In the genomic region with DNA sequence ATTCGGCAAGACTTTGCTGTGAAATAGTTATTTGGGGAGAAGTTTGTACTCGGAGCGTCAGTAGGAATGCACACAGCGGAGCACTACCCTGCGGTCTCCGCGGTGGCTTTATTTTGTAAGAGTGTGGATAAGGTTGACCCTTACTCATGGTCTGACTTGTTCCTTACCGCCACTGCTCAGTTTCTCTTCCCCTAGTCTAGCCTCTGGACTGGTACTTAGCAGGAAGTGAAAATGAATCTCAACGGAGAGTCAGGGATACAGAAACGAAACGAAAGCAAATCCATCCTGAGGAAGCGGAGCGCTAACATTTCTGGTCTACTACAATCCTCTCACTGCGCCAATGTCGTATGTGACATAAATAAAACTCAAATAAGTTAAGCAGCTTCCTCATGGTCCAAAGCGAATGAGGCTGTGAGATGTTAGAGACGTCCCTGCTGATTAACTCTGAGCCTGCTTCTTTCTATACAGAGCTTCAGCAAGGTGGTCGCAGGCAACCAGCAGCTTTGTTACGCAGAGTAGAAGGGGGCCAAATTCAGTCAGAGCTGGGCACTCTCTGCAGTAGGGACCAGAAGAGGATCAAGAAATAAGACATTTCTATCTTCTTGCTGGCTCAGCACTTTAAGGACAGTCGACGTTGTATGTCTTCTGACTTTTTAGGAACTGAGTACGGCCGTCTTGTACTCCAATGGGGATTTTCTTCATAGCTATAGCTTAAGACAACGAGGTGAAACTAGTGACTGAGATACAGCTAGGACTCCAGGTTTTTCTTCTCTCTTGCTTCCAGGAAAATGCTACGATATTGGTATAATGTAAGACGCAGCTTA, we compare ENCODE assay signal across 10 mouse cellular contexts. TPM values are rescaled to one million over a fixed set of nuclear protein-coding genes. Genes with fewer than 3 reads are reported as not detected.
DNase-seq lines count a peak whose midpoint lies in the region; ATAC-seq and TF ChIP-seq lines count a peak whose summit lies in the region.
"Had no signal": no experiment of that assay in that cellular context is flagged by ENCODE, and none has a peak within 500 bp of the region (broad histone marks: within the 10 kb centered on the region; RNA-seq: fewer than 3 reads in every experiment).

No protein-coding gene starts in this region.

- H3K9me3 ChIP-seq in embryonic facial prominence, embryonic 15.5 days (replicated peaks), result no peaks in the 10 kb centered on the region
- peaks cover 2% of the 10 kb centered on the region; the same call in 1 of the 2 replicates for H3K9me3 ChIP-seq in limb, embryonic 13.5 days
- H3K9me3 ChIP-seq: midbrain, embryonic 12.5 days had no signal

- peak overlapping the region; percentile 24 for H3K4me2 ChIP-seq in embryonic facial prominence, embryonic 15.5 days (replicated peaks)
- H3K4me2 ChIP-seq in limb, embryonic 13.5 days (replicated peaks), result peak overlapping the region; percentile 44
- H3K4me2 ChIP-seq: midbrain, embryonic 12.5 days had no signal

- TF ChIP-seq CTCF in liver, adult 2 months (IDR thresholded peaks at IDR 0.05; ENCODE audit: low read depth, low read length), result no peak

- peak overlapping the region; percentile 11 for H3K4me3 ChIP-seq in liver, adult 2 months (ENCODE audit: insufficient read depth, low read depth, low read length)
- peak overlapping the region; percentile 27 for H3K4me3 ChIP-seq in embryonic facial prominence, embryonic 15.5 days (replicated peaks)
- peak overlapping the region; percentile 32 for H3K4me3 ChIP-seq in limb, embryonic 13.5 days
- H3K4me3 ChIP-seq: midbrain, embryonic 12.5 days had no signal

- H3K79me2 ChIP-seq in liver, adult 2 months (ENCODE audit: control insufficient read depth, insufficient read depth, low read length), result no peaks in the 10 kb centered on the region

- H3K27ac ChIP-seq in liver, adult 2 months (replicated peaks; ENCODE audit: insufficient read depth, low read depth, low read length), result peak overlapping the region; percentile 71
- H3K27ac ChIP-seq in embryonic facial prominence, embryonic 15.5 days (replicated peaks), result no peak overlapping the region; the same call in 1 of the 2 replicates
- no peak overlapping the region for H3K27ac ChIP-seq in limb, embryonic 13.5 days
- H3K27ac ChIP-seq: midbrain, embryonic 12.5 days had no signal

- intact Hi-C loops in left cerebral cortex, postnatal 4 days (cut with DNase I), result no loop called here

- H3K9ac ChIP-seq in liver, adult 2 months (ENCODE audit: low read depth, low read length), result peak overlapping the region; percentile 34
- H3K9ac ChIP-seq in embryonic facial prominence, embryonic 15.5 days, result no peak overlapping the region
- no peak overlapping the region for H3K9ac ChIP-seq in limb, embryonic 13.5 days
- H3K9ac ChIP-seq: midbrain, embryonic 12.5 days had no signal

- no peak for ATAC-seq in embryonic facial prominence, embryonic 15.5 days (ENCODE audit: insufficient number of reproducible peaks, low FRiP score, low TSS enrichment, low read depth)
- ATAC-seq in limb, embryonic 13.5 days (ENCODE audit: low FRiP score, low read depth), result no peak
- peak; percentile 33; the same call in 1 of the 2 replicates for ATAC-seq in neutrophil, adult 5-6 weeks (ENCODE audit: extremely low read depth, insufficient number of reproducible peaks, low FRiP score, poor library complexity, severe bottlenecking)

- 59% methylated on average over 26 of the region's 26 CpGs for WGBS in liver, adult 2 months
- 75% methylated on average over 26 of the region's 26 CpGs for WGBS in embryonic facial prominence, embryonic 15.5 days
- WGBS in limb, embryonic 13.5 days, result 75% methylated on average over 26 of the region's 26 CpGs

- no peak for TF ChIP-seq POLR2A in liver, adult 2 months (IDR thresholded peaks at IDR 0.05; ENCODE audit: extremely low read depth, insufficient read depth, low read length)

- H3K36me3 ChIP-seq in liver, adult 2 months (ENCODE audit: control insufficient read depth, insufficient read depth, low read length), result no peaks in the 10 kb centered on the region
- H3K36me3 ChIP-seq in embryonic facial prominence, embryonic 15.5 days, result no peaks in the 10 kb centered on the region
- no peaks in the 10 kb centered on the region for H3K36me3 ChIP-seq in limb, embryonic 13.5 days
- H3K36me3 ChIP-seq: midbrain, embryonic 12.5 days had no signal

- H3K27me3 ChIP-seq in liver, adult 2 months (ENCODE audit: control insufficient read depth, insufficient read depth, low read length), result 0 out of 2 replicates have a peak, but pooled peaks cover 2% of the 10 kb centered on the region
- H3K27me3 ChIP-seq in embryonic facial prominence, embryonic 15.5 days, result 0 out of 2 replicates have a peak, but pooled peaks cover 3% of the 10 kb centered on the region
- peaks cover 4% of the 10 kb centered on the region; the same call in 1 of the 2 replicates for H3K27me3 ChIP-seq in limb, embryonic 13.5 days

- H3K4me1 ChIP-seq in liver, adult 2 months (ENCODE audit: control insufficient read depth, insufficient read depth, low read length), result no peaks in the 10 kb centered on the region
- no peaks in the 10 kb centered on the region for H3K4me1 ChIP-seq in embryonic facial prominence, embryonic 15.5 days
- H3K4me1 ChIP-seq in limb, embryonic 13.5 days, result no peaks in the 10 kb centered on the region
- H3K4me1 ChIP-seq: midbrain, embryonic 12.5 days had no signal

- peak; percentile 51 for DNase-seq in liver, adult 2 months (ENCODE audit: extremely low read depth, low read depth, low spot score)
- DNase-seq in liver, result no peak
- DNase-seq in urinary bladder, postnatal 10 days (ENCODE audit: low spot score), result no peak
- DNase-seq in cerebellum, adult 9-11 months, result no peak
- no peak for DNase-seq in left cerebral cortex, postnatal 4 days

RNA-seq across cellular contexts. Expression of a gene that starts 7.1 kb away (rescaled TPM):
- 3.2 and 3.7 TPM in 2 replicates for total RNA-seq in liver, adult 2 months (2014; rRNA removed)
- polyA plus RNA-seq in liver, adult 2 months (2012; rRNA removed), result 0.97 and 2.2 TPM in 2 replicates
- 2.2 and 4.4 TPM in 2 replicates for polyA plus RNA-seq in embryonic facial prominence, embryonic 15.5 days (2015; fragmentation: Nextera tagmentation; extraction: Ambion mirVana)
- 1.7 TPM in 2 replicates for polyA plus RNA-seq in limb, embryonic 13.5 days (2015; fragmentation: Nextera tagmentation; extraction: Ambion mirVana)
- total RNA-seq in neutrophil, adult 5-6 weeks (2017), result 3.7 and 4.9 TPM in 2 replicates
- 1 to 10 TPM in 1 of 2 experiments, under 1 TPM in 1; 0.52 to 1.2 TPM for total RNA-seq in left cerebral cortex, postnatal 4 days (2021)

RNA-seq across cellular contexts. Expression of a gene that starts 31.4 kb away (rescaled TPM):
- 30.4 and 30.7 TPM in 2 replicates for total RNA-seq in liver, adult 2 months (2014; rRNA removed)
- not detected in 2 replicates for polyA plus RNA-seq in liver, adult 2 months (2012; rRNA removed)
- polyA plus RNA-seq in embryonic facial prominence, embryonic 15.5 days (2015; fragmentation: Nextera tagmentation; extraction: Ambion mirVana), result 7.0 and 8.6 TPM in 2 replicates
- 13.3 and 15.5 TPM in 2 replicates for polyA plus RNA-seq in limb, embryonic 13.5 days (2015; fragmentation: Nextera tagmentation; extraction: Ambion mirVana)
- total RNA-seq in neutrophil, adult 5-6 weeks (2017), result 290 and 294 TPM in 2 replicates
- 100 to 1,000 TPM; 306 to 312 TPM for total RNA-seq in left cerebral cortex, postnatal 4 days (2021)

RNA-seq across cellular contexts. Expression of a gene that starts 32.5 kb away (rescaled TPM):
- total RNA-seq in liver, adult 2 months (2014; rRNA removed), result 29.2 and 49.8 TPM in 2 replicates
- polyA plus RNA-seq in liver, adult 2 months (2012; rRNA removed), result 5.7 and 5.8 TPM in 2 replicates
- 36.0 and 51.5 TPM in 2 replicates for polyA plus RNA-seq in embryonic facial prominence, embryonic 15.5 days (2015; fragmentation: Nextera tagmentation; extraction: Ambion mirVana)
- 85.5 and 91.9 TPM in 2 replicates for polyA plus RNA-seq in limb, embryonic 13.5 days (2015; fragmentation: Nextera tagmentation; extraction: Ambion mirVana)
- total RNA-seq in neutrophil, adult 5-6 weeks (2017), result 18.0 and 33.1 TPM in 2 replicates
- 100 to 1,000 TPM; 250 to 268 TPM for total RNA-seq in left cerebral cortex, postnatal 4 days (2021)

RNA-seq across cellular contexts. Expression of a gene that starts 37.8 kb away (rescaled TPM):
- total RNA-seq in liver, adult 2 months (2014; rRNA removed), result 6.0 and 6.6 TPM in 2 replicates
- polyA plus RNA-seq in liver, adult 2 months (2012; rRNA removed), result 0.75 and 1.5 TPM in 2 replicates
- 8.7 and 11.5 TPM in 2 replicates for polyA plus RNA-seq in embryonic facial prominence, embryonic 15.5 days (2015; fragmentation: Nextera tagmentation; extraction: Ambion mirVana)
- polyA plus RNA-seq in limb, embryonic 13.5 days (2015; fragmentation: Nextera tagmentation; extraction: Ambion mirVana), result 15.5 and 16.9 TPM in 2 replicates
- 51.9 and 61.8 TPM in 2 replicates for total RNA-seq in neutrophil, adult 5-6 weeks (2017)
- 10 to 100 TPM; 53.4 to 58.8 TPM for total RNA-seq in left cerebral cortex, postnatal 4 days (2021)

RNA-seq across cellular contexts. Expression of a gene that starts 54.4 kb away (rescaled TPM):
- not detected in 2 replicates for total RNA-seq in liver, adult 2 months (2014; rRNA removed)
- polyA plus RNA-seq in liver, adult 2 months (2012; rRNA removed), result not detected in 2 replicates
- polyA plus RNA-seq in embryonic facial prominence, embryonic 15.5 days (2015; fragmentation: Nextera tagmentation; extraction: Ambion mirVana), result 1.6 TPM in 1 of 2 replicates, not detected in the other
- 0.73 TPM in 1 of 2 replicates, not detected in the other for polyA plus RNA-seq in limb, embryonic 13.5 days (2015; fragmentation: Nextera tagmentation; extraction: Ambion mirVana)
- total RNA-seq in neutrophil, adult 5-6 weeks (2017), result not detected in 2 replicates
- under 1 TPM in 1 of 2 experiments, not detected in 1; 0.90 TPM for total RNA-seq in left cerebral cortex, postnatal 4 days (2021)
- polyA plus RNA-seq: brain, embryonic 14.5 days had no signal
